Comparison of ENCODE assay signal across 25 mouse cellular contexts in genomic region chr2:104099231-104099585, GRCm38 (mm10). TPM values are rescaled to one million over a fixed set of nuclear protein-coding genes. Genes with fewer than 3 reads are reported as not detected.
DNase-seq lines count a peak whose midpoint lies in the region; ATAC-seq and TF ChIP-seq lines count a peak whose summit lies in the region.
"Had no signal": no experiment of that assay in that cellular context is flagged by ENCODE, and none has a peak within 500 bp of the region (broad histone marks: within the 10 kb centered on the region; RNA-seq: fewer than 3 reads in every experiment).

No protein-coding gene starts in this region.

- H3K9me3 ChIP-seq in heart, postnatal 0 days (replicated peaks; ENCODE audit: control insufficient read depth, low read length): no peaks in the 10 kb centered on the region
- H3K9me3 ChIP-seq: embryonic facial prominence, embryonic 13.5 days; forebrain, embryonic 13.5 days; midbrain, embryonic 13.5 days had no signal

- peak overlapping the region; percentile 45 for H3K27ac ChIP-seq in heart, postnatal 0 days (ENCODE audit: low read depth)
- H3K27ac ChIP-seq in liver, adult 2 months (replicated peaks; ENCODE audit: insufficient read depth, low read depth, low read length): peak overlapping the region; percentile 46; the same call in 1 of the 2 replicates
- H3K27ac ChIP-seq: embryonic facial prominence, embryonic 13.5 days; forebrain, embryonic 13.5 days; hindbrain, embryonic 14.5 days; kidney, postnatal 0 days; macrophage; midbrain, embryonic 13.5 days; stomach, postnatal 0 days had no signal

- TF ChIP-seq POLR2A in liver, adult 2 months (IDR thresholded peaks at IDR 0.05; ENCODE audit: extremely low read depth, insufficient read depth, low read length): no peak

- H3K36me3 ChIP-seq in heart, postnatal 0 days (replicated peaks; ENCODE audit: control insufficient read depth, insufficient read depth, low read length): no peaks in the 10 kb centered on the region
- H3K36me3 ChIP-seq in liver, adult 2 months (ENCODE audit: control insufficient read depth, insufficient read depth, low read length): peaks cover 1% of the 10 kb centered on the region; the same call in 1 of the 2 replicates
- H3K36me3 ChIP-seq: embryonic facial prominence, embryonic 13.5 days; midbrain, embryonic 13.5 days had no signal

- DNase-seq in heart, adult 11 months: peak; percentile 74
- no peak for DNase-seq in heart, postnatal 4 days
- DNase-seq in heart, postnatal 0 days (ENCODE audit: low spot score): no peak
- no peak for DNase-seq in heart, adult 18-20 months
- no peak for DNase-seq in liver, adult 2 months (ENCODE audit: extremely low read depth, low read depth, low spot score)
- DNase-seq in right cerebral cortex, postnatal 14 days: no peak
- no peak for DNase-seq in frontal cortex, postnatal 25 days (ENCODE audit: low spot score in 2 of 2)
- DNase-seq: adrenal gland, postnatal 36 days; cerebellum, adult 9-10 months; gastrocnemius, postnatal 36 days; left cerebral cortex, postnatal 4 days; lung, embryonic 14.5 days; thymus, postnatal 25 days had no signal

- H3K9ac ChIP-seq in heart, postnatal 0 days (replicated peaks; ENCODE audit: low read depth, low read length): no peak overlapping the region
- no peak overlapping the region for H3K9ac ChIP-seq in liver, adult 2 months (ENCODE audit: low read depth, low read length)
- H3K9ac ChIP-seq: embryonic facial prominence, embryonic 13.5 days; forebrain, embryonic 13.5 days; hindbrain, embryonic 14.5 days; lung, embryonic 14.5 days; midbrain, embryonic 13.5 days had no signal

- no peak for TF ChIP-seq EP300 in heart, postnatal 0 days (IDR thresholded peaks at IDR 0.05; ENCODE audit: low read depth)

- no peak for TF ChIP-seq CTCF in heart, postnatal 0 days (IDR thresholded peaks at IDR 0.05; ENCODE audit: low read depth)
- no peak for TF ChIP-seq CTCF in liver, adult 2 months (IDR thresholded peaks at IDR 0.05; ENCODE audit: low read depth, low read length)

- H3K4me3 ChIP-seq in heart, postnatal 0 days (ENCODE audit: low read depth, low read length): no peak overlapping the region
- no peak overlapping the region for H3K4me3 ChIP-seq in liver, adult 2 months (ENCODE audit: insufficient read depth, low read depth, low read length)
- H3K4me3 ChIP-seq: embryonic facial prominence, embryonic 13.5 days; forebrain, embryonic 13.5 days; midbrain, embryonic 13.5 days had no signal

- H3K4me2 ChIP-seq in heart, postnatal 0 days (ENCODE audit: low read depth, low read length): 0 out of 2 replicates have a peak overlapping the region, but pooled peaks have one; percentile 1
- H3K4me2 ChIP-seq: embryonic facial prominence, embryonic 13.5 days; forebrain, embryonic 13.5 days; hindbrain, embryonic 14.5 days; midbrain, embryonic 13.5 days had no signal

- peaks cover 12% of the 10 kb centered on the region; the same call in 1 of the 2 replicates for H3K79me2 ChIP-seq in liver, adult 2 months (ENCODE audit: control insufficient read depth, insufficient read depth, low read length)

- no peaks in the 10 kb centered on the region for H3K27me3 ChIP-seq in heart, postnatal 0 days (ENCODE audit: control insufficient read depth, insufficient read depth, low read length)
- H3K27me3 ChIP-seq in liver, adult 2 months (ENCODE audit: control insufficient read depth, insufficient read depth, low read length): no peaks in the 10 kb centered on the region
- H3K27me3 ChIP-seq: CH12.LX; embryonic facial prominence, embryonic 13.5 days; forebrain, embryonic 13.5 days; midbrain, embryonic 13.5 days had no signal

- H3K4me1 ChIP-seq in heart, postnatal 0 days (ENCODE audit: control insufficient read depth, insufficient read depth): peaks cover 28% of the 10 kb centered on the region
- H3K4me1 ChIP-seq in liver, adult 2 months (ENCODE audit: control insufficient read depth, insufficient read depth, low read length): peaks cover 11% of the 10 kb centered on the region

- no peak for ATAC-seq in heart, postnatal 0 days (ENCODE audit: insufficient read depth, low read depth)
- ATAC-seq: forebrain, embryonic 13.5 days; midbrain, embryonic 13.5 days had no signal

- WGBS in heart, postnatal 0 days: 94% methylated on average over 2 of the region's 2 CpGs
- 91% methylated on average over 2 of the region's 2 CpGs for WGBS in liver, adult 2 months

RNA-seq across cellular contexts. Expression of gene Cd59a, which starts 3.6 kb away (rescaled TPM):
- 10 to 100 TPM; 28.1 to 31.9 TPM for total RNA-seq in heart, postnatal 4 days (2021)
- 28.3 and 40.6 TPM in 2 replicates for total RNA-seq in heart, postnatal 0 days (2014; rRNA removed; ENCODE audit: low replicate concordance)
- polyA plus RNA-seq in heart, postnatal 0 days (2015; fragmentation: Nextera tagmentation; extraction: Ambion mirVana): 90.7 and 96.5 TPM in 2 replicates
- 10 to 100 TPM; 46.8 to 57.9 TPM for total RNA-seq in heart, adult 18-20 months (2021)
- 62.5 and 69.5 TPM in 2 replicates for total RNA-seq in liver, adult 2 months (2014; rRNA removed)
- 28.6 and 39.5 TPM in 2 replicates for polyA plus RNA-seq in liver, adult 2 months (2012; rRNA removed)

RNA-seq across cellular contexts. Expression of gene A930018P22Rik, which starts 23.4 kb away (rescaled TPM):
- total RNA-seq in heart, postnatal 4 days (2021): under 1 TPM; 0.68 to 0.69 TPM
- not detected in 2 replicates for total RNA-seq in heart, postnatal 0 days (2014; rRNA removed; ENCODE audit: low replicate concordance)
- polyA plus RNA-seq in heart, postnatal 0 days (2015; fragmentation: Nextera tagmentation; extraction: Ambion mirVana): 0.42 and 0.58 TPM in 2 replicates
- under 1 TPM in 1 of 2 experiments, not detected in 1; 0.89 TPM for total RNA-seq in heart, adult 18-20 months (2021)
- 0.18 TPM in 1 of 2 replicates, not detected in the other for total RNA-seq in liver, adult 2 months (2014; rRNA removed)
- polyA plus RNA-seq in liver, adult 2 months (2012; rRNA removed): 0.26 and 0.35 TPM in 2 replicates
- total RNA-seq: CH12.LX; left cerebral cortex, postnatal 4 days had no signal
- polyA plus RNA-seq: embryonic facial prominence, embryonic 13.5 days; forebrain, embryonic 13.5 days; hindbrain, embryonic 14.5 days; lung, embryonic 14.5 days; macrophage; midbrain, embryonic 13.5 days; neural tube, embryonic 14.5 days had no signal

RNA-seq across cellular contexts. Expression of gene Cd59b, which starts 29.6 kb away (rescaled TPM):
- 1 to 10 TPM; 1.2 to 1.8 TPM for total RNA-seq in heart, postnatal 4 days (2021)
- 1.1 and 4.2 TPM in 2 replicates for total RNA-seq in heart, postnatal 0 days (2014; rRNA removed; ENCODE audit: low replicate concordance)
- polyA plus RNA-seq in heart, postnatal 0 days (2015; fragmentation: Nextera tagmentation; extraction: Ambion mirVana): 1.6 and 2.8 TPM in 2 replicates
- total RNA-seq in heart, adult 18-20 months (2021): 1 to 10 TPM; 2.9 to 3.7 TPM
- total RNA-seq in liver, adult 2 months (2014; rRNA removed): 9.5 and 20.7 TPM in 2 replicates
- polyA plus RNA-seq in liver, adult 2 months (2012; rRNA removed): 17.7 and 28.1 TPM in 2 replicates
- polyA plus RNA-seq: macrophage had no signal

RNA-seq across cellular contexts. Expression of gene Gm10799, which starts 30.9 kb away (rescaled TPM):
- not detected for total RNA-seq in heart, postnatal 4 days (2021)
- not detected in 2 replicates for total RNA-seq in heart, postnatal 0 days (2014; rRNA removed; ENCODE audit: low replicate concordance)
- polyA plus RNA-seq in heart, postnatal 0 days (2015; fragmentation: Nextera tagmentation; extraction: Ambion mirVana): not detected in 2 replicates
- total RNA-seq in heart, adult 18-20 months (2021): not detected
- not detected in 2 replicates for total RNA-seq in liver, adult 2 months (2014; rRNA removed)
- not detected in 2 replicates for polyA plus RNA-seq in liver, adult 2 months (2012; rRNA removed)
- total RNA-seq: adrenal gland, postnatal 36 days; CH12.LX; gastrocnemius, postnatal 36 days; layer of hippocampus, adult 18-20 months; left cerebral cortex, postnatal 4 days had no signal
- polyA plus RNA-seq: cortical plate, adult 2 months; embryonic facial prominence, embryonic 13.5 days; forebrain, embryonic 13.5 days; hindbrain, embryonic 14.5 days; intestine, embryonic 16.5 days; kidney, postnatal 0 days; lung, embryonic 14.5 days; macrophage; midbrain, embryonic 13.5 days; neural tube, embryonic 14.5 days; stomach, postnatal 0 days had no signal

RNA-seq across cellular contexts. Expression of gene Gm10912, which starts 33.6 kb away (rescaled TPM):
- total RNA-seq in heart, postnatal 4 days (2021): under 1 TPM; 0.17 to 0.29 TPM
- not detected in 2 replicates for total RNA-seq in heart, postnatal 0 days (2014; rRNA removed; ENCODE audit: low replicate concordance)
- 0.07 TPM in 1 of 2 replicates, not detected in the other for polyA plus RNA-seq in heart, postnatal 0 days (2015; fragmentation: Nextera tagmentation; extraction: Ambion mirVana)
- total RNA-seq in heart, adult 18-20 months (2021): under 1 TPM in 1 of 2 experiments, not detected in 1; 0.51 TPM
- 0.40 and 0.65 TPM in 2 replicates for total RNA-seq in liver, adult 2 months (2014; rRNA removed)
- 0.11 TPM in 1 of 2 replicates, not detected in the other for polyA plus RNA-seq in liver, adult 2 months (2012; rRNA removed)
- total RNA-seq: CH12.LX had no signal
- polyA plus RNA-seq: forebrain, embryonic 13.5 days; hindbrain, embryonic 14.5 days; intestine, embryonic 16.5 days; kidney, postnatal 0 days; lung, embryonic 14.5 days; macrophage; midbrain, embryonic 13.5 days; neural tube, embryonic 14.5 days; stomach, postnatal 0 days had no signal
